Mouse (Mus musculus): ENCODE results near the gene Frmd4a. TPM values are rescaled to one million over a fixed set of nuclear protein-coding genes. Genes with fewer than 3 reads are reported as not detected.

Gene Frmd4a
- polyA plus RNA-seq, 1 experiment from 2014 or later, result 59.6 TPM

GRCm38 (mm10) chr2:4346953-4347352, 329.4 kb downstream of the Frmd4a start:
- Histone ChIP-seq H3K36me3 (no peaks in the 10 kb centered on the region), H3K9ac (no peak overlapping the region), H3K9me3 (0 out of 2 replicates have a peak, but pooled peaks cover 3% of the 10 kb centered on the region), H3K4me1 (replicated peaks) (peaks cover 9% of the 10 kb centered on the region), H3K4me2 (no peak overlapping the region), H3K27ac (no peak overlapping the region), H3K27me3 (no peaks in the 10 kb centered on the region), H3K4me3 (no peak overlapping the region)
- no peak for ATAC-seq (ENCODE audit: low FRiP score)
- 70% methylated on average over 1 of the region's 1 CpGs for WGBS

GRCm38 (mm10) chr2:4347782-4348181, 330.3 kb downstream of the Frmd4a start:
- ATAC-seq (ENCODE audit: low FRiP score), result no peak
- no peak overlapping the region for H3K9ac ChIP-seq

GRCm38 (mm10) chr2:4348509-4348908, 331.0 kb downstream of the Frmd4a start:
- no peak for ATAC-seq (ENCODE audit: low FRiP score)
- Histone ChIP-seq H3K4me2 (no peak overlapping the region), H3K27me3 (no peaks in the 10 kb centered on the region), H3K4me1 (replicated peaks) (peaks cover 8% of the 10 kb centered on the region), H3K36me3 (no peaks in the 10 kb centered on the region), H3K9me3 (0 out of 2 replicates have a peak, but pooled peaks cover 3% of the 10 kb centered on the region), H3K27ac (no peak overlapping the region), H3K9ac (no peak overlapping the region), H3K4me3 (no peak overlapping the region)
- WGBS, result 72% methylated on average over 5 of the region's 5 CpGs

More at GRCm38 (mm10) chr2:4347782-4348181, 330.3 kb downstream of the Frmd4a start:
- H3K9me3 ChIP-seq, result 0 out of 2 replicates have a peak, but pooled peaks cover 3% of the 10 kb centered on the region
- WGBS, result 62% methylated on average over 3 of the region's 3 CpGs
- H3K27me3 ChIP-seq, result no peaks in the 10 kb centered on the region
- H3K4me2 ChIP-seq, result no peak overlapping the region
- peaks cover 8% of the 10 kb centered on the region for H3K4me1 ChIP-seq (replicated peaks)
- H3K4me3 ChIP-seq, result no peak overlapping the region
- no peak overlapping the region for H3K27ac ChIP-seq
- no peaks in the 10 kb centered on the region for H3K36me3 ChIP-seq

GRCm38 (mm10) chr2:4356812-4357384, 339.4 kb downstream of the Frmd4a start:
- Histone ChIP-seq H3K4me1 (replicated peaks) (no peaks in the 10 kb centered on the region; the same call in 1 of the 2 replicates), H3K27me3 (no peaks in the 10 kb centered on the region), H3K9me3 (no peaks in the 10 kb centered on the region), H3K4me3 (no peak overlapping the region), H3K36me3 (no peaks in the 10 kb centered on the region), H3K4me2 (no peak overlapping the region), H3K27ac (no peak overlapping the region), H3K9ac (no peak overlapping the region)
- 87% methylated on average over 7 of the region's 7 CpGs for WGBS
- ATAC-seq (ENCODE audit: low FRiP score), result no peak

GRCm38 (mm10) chr2:4361981-4362834, 344.7 kb downstream of the Frmd4a start:
- Histone ChIP-seq H3K4me3 (no peak overlapping the region), H3K27ac (no peak overlapping the region), H3K9ac (no peak overlapping the region), H3K4me2 (no peak overlapping the region), H3K36me3 (no peaks in the 10 kb centered on the region), H3K9me3 (no peaks in the 10 kb centered on the region), H3K27me3 (no peaks in the 10 kb centered on the region), H3K4me1 (replicated peaks) (no peaks in the 10 kb centered on the region)
- ATAC-seq (ENCODE audit: low FRiP score), result no peak
- WGBS, result 80% methylated on average over 9 of the region's 9 CpGs

GRCm38 (mm10) chr2:4364908-4365307, 347.4 kb downstream of the Frmd4a start:
- no peaks in the 10 kb centered on the region for H3K27me3 ChIP-seq
- H3K36me3 ChIP-seq, result no peaks in the 10 kb centered on the region
- H3K9me3 ChIP-seq, result no peaks in the 10 kb centered on the region
- no peak overlapping the region for H3K27ac ChIP-seq
- H3K9ac ChIP-seq, result no peak overlapping the region
- no peak for ATAC-seq (ENCODE audit: low FRiP score)
- H3K4me3 ChIP-seq, result no peak overlapping the region
- 91% methylated on average over 4 of the region's 4 CpGs for WGBS
- H3K4me1 ChIP-seq (replicated peaks), result no peaks in the 10 kb centered on the region
- H3K4me2 ChIP-seq, result no peak overlapping the region

GRCm38 (mm10) chr2:4368544-4368943, 351.0 kb downstream of the Frmd4a start:
- H3K4me3 ChIP-seq, result no peak overlapping the region
- no peaks in the 10 kb centered on the region for H3K27me3 ChIP-seq
- no peak overlapping the region for H3K9ac ChIP-seq
- no peaks in the 10 kb centered on the region for H3K9me3 ChIP-seq
- H3K27ac ChIP-seq, result no peak overlapping the region
- WGBS, result 90% methylated on average over 6 of the region's 6 CpGs
- no peaks in the 10 kb centered on the region for H3K36me3 ChIP-seq
- H3K4me2 ChIP-seq, result no peak overlapping the region
- peaks cover 12% of the 10 kb centered on the region; the same call in 1 of the 2 replicates for H3K4me1 ChIP-seq (replicated peaks)
- ATAC-seq (ENCODE audit: low FRiP score), result no peak

- Histone ChIP-seq H3K9ac (no peak overlapping the region), H3K4me3 (no peak overlapping the region), H3K9me3 (no peaks in the 10 kb centered on the region), H3K36me3 (no peaks in the 10 kb centered on the region), H3K27me3 (no peaks in the 10 kb centered on the region), H3K4me2 (no peak overlapping the region), H3K4me1 (replicated peaks) (peaks cover 12% of the 10 kb centered on the region; the same call in 1 of the 2 replicates), H3K27ac (no peak overlapping the region)
- WGBS, result 77% methylated on average over 7 of the region's 7 CpGs
- peak; percentile 56; the same call in 1 of the 2 replicates for ATAC-seq (ENCODE audit: low FRiP score)
These were observed 353.0 kb downstream of the Frmd4a start for GRCm38 (mm10) chr2:4370499-4370898.

GRCm38 (mm10) chr2:4371341-4371740, 353.8 kb downstream of the Frmd4a start:
- WGBS, result 89% methylated on average over 1 of the region's 1 CpGs
- Histone ChIP-seq H3K9ac (no peak overlapping the region), H3K4me3 (no peak overlapping the region), H3K4me2 (no peak overlapping the region), H3K27me3 (no peaks in the 10 kb centered on the region), H3K4me1 (replicated peaks) (peaks cover 12% of the 10 kb centered on the region; the same call in 1 of the 2 replicates), H3K36me3 (no peaks in the 10 kb centered on the region), H3K27ac (peak overlapping the region; percentile 18; the same call in 1 of the 2 replicates), H3K9me3 (no peaks in the 10 kb centered on the region)
- ATAC-seq (ENCODE audit: low FRiP score), result no peak

- Histone ChIP-seq H3K9me3 (no peaks in the 10 kb centered on the region), H3K36me3 (no peaks in the 10 kb centered on the region), H3K27me3 (no peaks in the 10 kb centered on the region), H3K4me2 (no peak overlapping the region), H3K9ac (no peak overlapping the region), H3K27ac (no peak overlapping the region), H3K4me1 (replicated peaks) (peaks cover 2% of the 10 kb centered on the region; the same call in 1 of the 2 replicates), H3K4me3 (no peak overlapping the region)
- ATAC-seq (ENCODE audit: low FRiP score), result no peak
- 89% methylated on average over 3 of the region's 3 CpGs for WGBS
These were observed 361.3 kb downstream of the Frmd4a start for GRCm38 (mm10) chr2:4378844-4379243.

GRCm38 (mm10) chr2:4380435-4380834, 362.9 kb downstream of the Frmd4a start:
- Histone ChIP-seq H3K4me1 (replicated peaks) (peaks cover 2% of the 10 kb centered on the region; the same call in 1 of the 2 replicates), H3K9me3 (no peaks in the 10 kb centered on the region), H3K4me2 (no peak overlapping the region), H3K27me3 (no peaks in the 10 kb centered on the region), H3K27ac (no peak overlapping the region), H3K36me3 (no peaks in the 10 kb centered on the region), H3K4me3 (no peak overlapping the region), H3K9ac (no peak overlapping the region)
- no peak for ATAC-seq (ENCODE audit: low FRiP score)
- 87% methylated on average over 6 of the region's 6 CpGs for WGBS

- Histone ChIP-seq H3K9ac (no peak overlapping the region), H3K4me2 (no peak overlapping the region), H3K9me3 (no peaks in the 10 kb centered on the region), H3K27me3 (no peaks in the 10 kb centered on the region), H3K27ac (no peak overlapping the region), H3K4me1 (replicated peaks) (peaks cover 2% of the 10 kb centered on the region; the same call in 1 of the 2 replicates), H3K4me3 (no peak overlapping the region), H3K36me3 (no peaks in the 10 kb centered on the region)
- 90% methylated on average over 5 of the region's 5 CpGs for WGBS
- ATAC-seq (ENCODE audit: low FRiP score), result no peak
These were observed 363.4 kb downstream of the Frmd4a start for GRCm38 (mm10) chr2:4380926-4381325.

Data from hindbrain, embryonic 13.5 days (tissue).